ENCODE assay signal across 20 mouse cellular contexts in genomic region chr11:77849151-77849550, GRCm38 (mm10). TPM values are rescaled to one million over a fixed set of nuclear protein-coding genes. Genes with fewer than 3 reads are reported as not detected.
DNase-seq lines count a peak whose midpoint lies in the region; ATAC-seq lines count a peak whose summit lies in the region.
"Had no signal": no experiment of that assay in that cellular context is flagged by ENCODE, and none has a peak within 500 bp of the region (broad histone marks: within the 10 kb centered on the region; RNA-seq: fewer than 3 reads in every experiment).

No protein-coding gene starts in this region.

- WGBS in heart, embryonic 11.5 days (ENCODE audit: insufficient replicate concordance): 70% methylated on average over 7 of the region's 7 CpGs
- WGBS in neural tube, embryonic 13.5 days: 72% methylated on average over 7 of the region's 7 CpGs
- 75% methylated on average over 7 of the region's 7 CpGs for WGBS in midbrain, embryonic 15.5 days

- H3K4me2 ChIP-seq in heart, embryonic 11.5 days: no peak overlapping the region
- no peak overlapping the region for H3K4me2 ChIP-seq in neural tube, embryonic 13.5 days
- H3K4me2 ChIP-seq in midbrain, embryonic 15.5 days: no peak overlapping the region
- H3K4me2 ChIP-seq: limb, embryonic 12.5 days; liver, embryonic 15.5 days had no signal

- peaks cover 41% of the 10 kb centered on the region for H3K36me3 ChIP-seq in heart, embryonic 11.5 days (ENCODE audit: control insufficient read depth, insufficient read depth, low read length)
- H3K36me3 ChIP-seq in neural tube, embryonic 13.5 days: peaks cover 77% of the 10 kb centered on the region
- peaks cover 33% of the 10 kb centered on the region for H3K36me3 ChIP-seq in midbrain, embryonic 15.5 days (replicated peaks)

- H3K27ac ChIP-seq in heart, embryonic 11.5 days (ENCODE audit: low read depth, low read length): no peak overlapping the region
- peak overlapping the region; percentile 89 for H3K27ac ChIP-seq in neural tube, embryonic 13.5 days (replicated peaks)
- H3K27ac ChIP-seq in midbrain, embryonic 15.5 days: peak overlapping the region; percentile 54
- H3K27ac ChIP-seq: heart, adult 2 months; limb, embryonic 12.5 days; liver, embryonic 15.5 days had no signal

- H3K9ac ChIP-seq in heart, embryonic 11.5 days (ENCODE audit: low read depth, low read length): 0 out of 2 replicates have a peak overlapping the region, but pooled peaks have one; percentile 52
- H3K9ac ChIP-seq in neural tube, embryonic 13.5 days: 0 out of 2 replicates have a peak overlapping the region, but pooled peaks have one; percentile 17
- H3K9ac ChIP-seq in midbrain, embryonic 15.5 days: no peak overlapping the region
- H3K9ac ChIP-seq: limb, embryonic 12.5 days; liver, embryonic 15.5 days had no signal

- no peaks in the 10 kb centered on the region for H3K27me3 ChIP-seq in heart, embryonic 11.5 days (ENCODE audit: control insufficient read depth, insufficient read depth, low read length)
- H3K27me3 ChIP-seq in neural tube, embryonic 13.5 days: peaks cover 36% of the 10 kb centered on the region
- H3K27me3 ChIP-seq in midbrain, embryonic 15.5 days (replicated peaks): no peaks in the 10 kb centered on the region
- H3K27me3 ChIP-seq: liver, embryonic 15.5 days; megakaryocyte, embryonic 14.5 days had no signal

- no peaks in the 10 kb centered on the region for H3K9me3 ChIP-seq in heart, embryonic 11.5 days (replicated peaks; ENCODE audit: control insufficient read depth, low read length)
- H3K9me3 ChIP-seq in neural tube, embryonic 13.5 days: no peaks in the 10 kb centered on the region
- no peaks in the 10 kb centered on the region for H3K9me3 ChIP-seq in midbrain, embryonic 15.5 days
- H3K9me3 ChIP-seq: limb, embryonic 12.5 days; liver, embryonic 15.5 days; megakaryocyte, embryonic 14.5 days had no signal

- intact Hi-C loops in heart, postnatal 36 days (cut with DNase I): no loop called here

- peaks cover 4% of the 10 kb centered on the region for H3K4me1 ChIP-seq in heart, embryonic 11.5 days (ENCODE audit: control insufficient read depth, insufficient read depth, low read length)
- peaks cover 79% of the 10 kb centered on the region for H3K4me1 ChIP-seq in neural tube, embryonic 13.5 days (replicated peaks)
- peaks cover 57% of the 10 kb centered on the region for H3K4me1 ChIP-seq in midbrain, embryonic 15.5 days

- DNase-seq in heart, postnatal 36 days: no peak
- DNase-seq in neural tube, embryonic 10.5 days (ENCODE audit: extremely low spot score, low spot score): no peak
- peak; percentile 40 to 60 for DNase-seq in urinary bladder, postnatal 36 days (ENCODE audit: low spot score in 2 of 2)
- DNase-seq in ovary, postnatal 14 days (ENCODE audit: low spot score): no peak
- DNase-seq: cerebellum, adult 18-20 months; heart, adult 2 months; heart, postnatal 4 days; kidney, adult 2 months; kidney, postnatal 4 days; lung, postnatal 10 days; right cerebral cortex, postnatal 4 days had no signal

- no peak overlapping the region for H3K4me3 ChIP-seq in heart, embryonic 11.5 days (ENCODE audit: low read depth, low read length)
- no peak overlapping the region for H3K4me3 ChIP-seq in neural tube, embryonic 13.5 days
- H3K4me3 ChIP-seq in midbrain, embryonic 15.5 days: no peak overlapping the region
- H3K4me3 ChIP-seq: heart, adult 2 months; limb, embryonic 12.5 days; liver, embryonic 15.5 days; megakaryocyte, embryonic 14.5 days had no signal

- ATAC-seq in heart, embryonic 11.5 days (replicated peaks; ENCODE audit: insufficient number of reproducible peaks, low FRiP score, low TSS enrichment): no peak
- no peak for ATAC-seq in neural tube, embryonic 13.5 days (ENCODE audit: low read depth)
- no peak for ATAC-seq in midbrain, embryonic 15.5 days (replicated peaks)

RNA-seq across cellular contexts. Expression of gene Pipox, which starts 44.7 kb away (rescaled TPM):
- 1.8 and 2.4 TPM in 2 replicates for polyA plus RNA-seq in heart, embryonic 11.5 days (2014; fragmentation: Nextera tagmentation; extraction: Ambion mirVana)
- total RNA-seq in heart, postnatal 36 days (2021): under 1 TPM; 0.53 to 0.89 TPM
- 4.1 and 6.1 TPM in 2 replicates for polyA plus RNA-seq in neural tube, embryonic 13.5 days (2015; fragmentation: Nextera tagmentation; extraction: Ambion mirVana)
- polyA plus RNA-seq in midbrain, embryonic 15.5 days (2015; fragmentation: Nextera tagmentation; extraction: Ambion mirVana): 5.7 and 6.7 TPM in 2 replicates
- total RNA-seq: common myeloid progenitor, adult 5-6 weeks; gastrocnemius, adult 8-10 months had no signal
- polyA plus RNA-seq: C2C12 had no signal

Comparison
In these comparisons a context has a peak if more than half of its experiments do, and no peak if none do; other contexts are left out.
1. DNase-seq: peak in urinary bladder, postnatal 36 days (2 of 2); none in heart, postnatal 36 days (0 of 2), neural tube, embryonic 10.5 days (single experiment) and ovary, postnatal 14 days (single experiment).